Mouse (Mus musculus) C2C12 (cell line): ENCODE data around the gene Zw10. TPM values are rescaled to one million over a fixed set of nuclear protein-coding genes. Genes with fewer than 3 reads are reported as not detected.

Source experiments
- H3K27me3 ChIP-seq: one replicate; pipeline ENCODE4 v1.6.1; 2011; ENCODE audit not compliant: control insufficient read depth, insufficient read depth, insufficient read length
- H3K36me3 ChIP-seq: one replicate; pipeline ENCODE4 v1.6.1; 2011; ENCODE audit not compliant: control insufficient read depth, insufficient read depth
- H3K4me3 ChIP-seq: one replicate; pipeline ENCODE4 v1.5.1; 2011; ENCODE audit warnings: mild to moderate bottlenecking, control low read depth; ENCODE audit not compliant: poor library complexity, insufficient read depth, severe bottlenecking
- H3K79me2 ChIP-seq: one replicate; pipeline ENCODE4 v1.6.1; 2011; ENCODE audit not compliant: control insufficient read depth, insufficient read depth
- H3K79me3 ChIP-seq: one replicate; pipeline ENCODE4 v1.6.1; 2011; ENCODE audit warnings: low read depth, control low read depth
- H3ac ChIP-seq: one replicate; pipeline ENCODE3; 2011; ENCODE audit warnings: low read depth; ENCODE audit not compliant: control insufficient read depth, insufficient read length
- CEBPB ChIP-seq: IDR thresholded peaks from one replicate; pipeline ENCODE4 v1.6.1; 2011; ENCODE audit warnings: low read depth, mild to moderate bottlenecking, control low read depth, moderate library complexity
- CTCF ChIP-seq: IDR thresholded peaks from one replicate; pipeline ENCODE4 v1.5.1; 2011; ENCODE audit not compliant: control insufficient read depth, insufficient read depth, insufficient read length
- FOSL1 ChIP-seq: IDR thresholded peaks from one replicate; pipeline ENCODE4 v1.8.0; 2011; ENCODE audit warnings: mild to moderate bottlenecking, low read length; ENCODE audit not compliant: poor library complexity, insufficient read depth, severe bottlenecking
- MAX ChIP-seq: IDR thresholded peaks from one replicate; pipeline ENCODE4 v1.6.1; 2011; ENCODE audit warnings: mild to moderate bottlenecking, control low read depth
- MYOD1 ChIP-seq: IDR thresholded peaks from one replicate; pipeline ENCODE4 v1.6.1; 2011; ENCODE audit warnings: low read depth; ENCODE audit not compliant: control insufficient read depth, insufficient read length
- MYOG ChIP-seq: IDR thresholded peaks from one replicate; pipeline ENCODE4 v1.6.1; 2011; ENCODE audit not compliant: control insufficient read depth, insufficient read length; ENCODE audit errors: extremely low read depth
- USF1 ChIP-seq: IDR thresholded peaks from one replicate; pipeline ENCODE4 v1.6.1; 2011; ENCODE audit warnings: low read depth, mild to moderate bottlenecking, control low read depth, moderate library complexity
- polyA plus RNA-seq: library from polyadenylated mRNA; unstranded; fragments of >200 nt; fragmentation: generic; extraction: Trizol; gene quantifications from one replicate; pipeline ENCODE4 v1.2.1, GENCODE M21; 2012; ENCODE audit warnings: missing spikeins

The Zw10 gene
- polyA plus RNA-seq, 1 experiment: 24.7 TPM

DNA sequence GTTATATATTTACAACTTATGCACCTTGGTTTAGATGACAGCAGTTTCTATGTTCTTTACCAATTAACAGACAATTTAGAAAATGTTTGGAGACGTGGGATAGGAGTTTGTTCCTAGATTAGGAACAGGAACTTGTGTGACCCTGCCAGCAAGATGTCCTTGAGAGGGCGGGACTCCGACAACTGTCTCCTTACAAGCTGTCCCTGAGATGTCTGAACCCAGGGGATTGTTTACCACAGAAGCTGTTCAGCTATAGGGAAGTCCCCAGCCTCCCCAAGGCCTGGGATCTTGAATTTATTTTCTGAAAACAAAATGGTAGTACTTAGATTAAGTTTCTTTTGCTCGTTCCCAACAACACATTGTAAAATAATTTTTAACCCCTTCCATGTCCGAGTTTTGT, 4.5 kb upstream of the Zw10 start:
- TF ChIP-seq MAX: no peak
- Histone ChIP-seq H3K4me3 (no peak overlapping the region), H3K79me2 (peaks cover 4% of the 10 kb centered on the region), H3ac (no peak overlapping the region), H3K27me3 (no peaks in the 10 kb centered on the region), H3K36me3 (no peaks in the 10 kb centered on the region), H3K79me3 (no peaks in the 10 kb centered on the region)

DNA sequence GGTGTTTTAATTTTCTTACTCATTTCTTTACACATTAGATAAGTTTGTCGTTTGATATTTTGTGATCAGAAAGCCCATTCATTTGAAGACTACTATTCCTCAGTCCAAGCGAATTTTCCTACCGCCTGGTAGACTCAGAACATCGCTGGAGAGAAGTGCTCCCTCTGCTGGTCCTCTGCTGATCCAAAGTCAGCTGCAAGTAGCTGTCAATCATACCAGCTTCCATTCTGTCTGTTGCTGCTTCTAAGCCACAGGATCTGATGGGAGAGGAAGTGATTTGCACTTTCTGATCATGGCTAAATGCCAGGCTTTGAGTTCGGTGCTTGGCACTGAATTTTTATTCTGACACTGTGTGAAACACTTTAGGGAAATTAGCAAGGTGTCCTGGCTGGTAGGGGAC, 4.1 kb upstream of the Zw10 start:
- no peak overlapping the region for H3K4me3 ChIP-seq
- H3K79me3 ChIP-seq: peaks cover 3% of the 10 kb centered on the region
- no peak overlapping the region for H3ac ChIP-seq
- no peak for TF ChIP-seq FOSL1
- peak; percentile 40 for TF ChIP-seq CTCF
- TF ChIP-seq USF1: no peak
- TF ChIP-seq MYOD1: peak; percentile 34
- TF ChIP-seq MYOG: no peak
- TF ChIP-seq CEBPB: no peak
- no peak for TF ChIP-seq MAX
- H3K79me2 ChIP-seq: peaks cover 9% of the 10 kb centered on the region
- no peaks in the 10 kb centered on the region for H3K36me3 ChIP-seq
- no peaks in the 10 kb centered on the region for H3K27me3 ChIP-seq

DNA sequence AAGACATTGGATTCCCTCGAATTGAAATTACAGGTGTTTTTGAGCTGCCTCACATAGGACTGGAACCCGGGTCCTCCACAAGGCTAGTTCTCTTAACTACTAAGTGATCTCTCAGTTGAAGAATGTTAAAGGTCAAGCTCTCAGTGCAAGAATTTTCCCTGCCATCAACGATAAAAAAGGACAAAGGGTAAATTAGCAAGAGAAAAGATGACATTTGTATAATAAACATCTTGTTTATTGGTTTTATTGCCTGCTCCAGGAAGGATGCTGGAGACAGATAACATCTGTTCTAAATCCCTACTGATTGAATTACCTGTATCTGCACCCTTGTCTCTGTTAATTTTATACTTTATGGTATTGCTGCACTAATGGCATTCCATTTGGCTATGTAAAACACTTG, 1.4 kb upstream of the Zw10 start:
- H3K4me3 ChIP-seq: no peak overlapping the region
- H3K79me2 ChIP-seq: peaks cover 30% of the 10 kb centered on the region
- peaks cover 13% of the 10 kb centered on the region for H3K79me3 ChIP-seq
- no peaks in the 10 kb centered on the region for H3K27me3 ChIP-seq
- TF ChIP-seq CTCF (no peak), USF1 (no peak), MAX (no peak), MYOD1 (no peak), CEBPB (no peak), FOSL1 (no peak)
- H3ac ChIP-seq: no peak overlapping the region
- H3K36me3 ChIP-seq: peaks cover 5% of the 10 kb centered on the region

- peaks cover 57% of the 10 kb centered on the region for H3K36me3 ChIP-seq
Observed at GRCm38 (mm10) chr9:49076847-49077246, 21.4 kb downstream of the Zw10 start.

GRCm38 (mm10) chr9:49081107-49081506, 25.7 kb downstream of the Zw10 start, which contains the start of gene Tmprss5:
Gene Tmprss5, plus strand, starts transcription at chr9:49081260.
- peaks cover 44% of the 10 kb centered on the region for H3K36me3 ChIP-seq
- TF ChIP-seq MAX (no peak), FOSL1 (no peak), CTCF (no peak), USF1 (no peak), MYOG (no peak), MYOD1 (no peak), CEBPB (no peak)
- no peaks in the 10 kb centered on the region for H3K79me2 ChIP-seq
- H3ac ChIP-seq: no peak within 1 kb of the TSS
- H3K79me3 ChIP-seq: no peaks in the 10 kb centered on the region
- H3K27me3 ChIP-seq: no peaks in the 10 kb centered on the region
- no peak within 1 kb of the TSS for H3K4me3 ChIP-seq

More at GRCm38 (mm10) chr9:49076847-49077246, 21.4 kb downstream of the Zw10 start:
- Histone ChIP-seq H3ac (no peak overlapping the region), H3K79me2 (no peaks in the 10 kb centered on the region), H3K4me3 (no peak overlapping the region), H3K79me3 (no peaks in the 10 kb centered on the region), H3K27me3 (no peaks in the 10 kb centered on the region)
- TF ChIP-seq CTCF (no peak), FOSL1 (no peak), USF1 (no peak), CEBPB (no peak), MYOD1 (no peak), MYOG (no peak), MAX (no peak)

DNA sequence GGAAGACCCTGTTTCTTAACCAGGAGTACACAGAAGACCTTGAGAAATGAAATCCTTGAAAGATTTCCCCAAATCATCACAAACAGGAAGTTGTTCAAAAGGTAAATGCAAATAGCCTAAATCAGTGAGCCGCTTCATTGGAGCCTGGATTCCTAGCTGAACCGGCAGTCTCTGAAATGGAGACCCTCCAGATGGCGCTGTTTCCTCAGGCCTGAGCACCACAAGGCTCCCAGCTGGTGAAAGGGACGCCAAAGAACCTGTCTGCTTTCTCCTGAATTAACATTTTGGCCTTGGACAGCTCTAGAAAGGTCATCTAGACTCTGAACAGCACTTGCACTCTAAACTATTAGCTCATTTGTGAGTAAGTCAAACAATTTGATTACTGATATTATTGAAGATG, 26.1 kb downstream of the Zw10 start:
- Histone ChIP-seq H3K79me3 (no peaks in the 10 kb centered on the region), H3K36me3 (peaks cover 39% of the 10 kb centered on the region)

More for the DNA sequence above, 26.1 kb downstream of the Zw10 start:
- no peaks in the 10 kb centered on the region for H3K27me3 ChIP-seq
- H3ac ChIP-seq: no peak overlapping the region
- H3K4me3 ChIP-seq: no peak overlapping the region
- TF ChIP-seq CTCF (peak; percentile 47), MYOG (no peak)
- H3K79me2 ChIP-seq: no peaks in the 10 kb centered on the region
